Mouse (Mus musculus) layer of hippocampus, adult 8-10 months (tissue): Measurements from ENCODE around the gene Ubash3b. TPM values are rescaled to one million over a fixed set of nuclear protein-coding genes. Genes with fewer than 3 reads are reported as not detected.

Source experiments
- DNase-seq, 2 experiments: peaks; one replicate each; pipeline ENCODE4 v3.0.0; 2022; ENCODE audit warnings: low spot score in 2 of 2
- total RNA-seq, 4 experiments: library from RNA; stranded (reverse); gene quantifications; 2 replicates each; pipeline ENCODE4 v1.2.4; 2022

Ubash3b gene
- total RNA-seq, 4 experiments from 2014 or later: 26.1 to 30.8 (median 29.7) TPM

DNA sequence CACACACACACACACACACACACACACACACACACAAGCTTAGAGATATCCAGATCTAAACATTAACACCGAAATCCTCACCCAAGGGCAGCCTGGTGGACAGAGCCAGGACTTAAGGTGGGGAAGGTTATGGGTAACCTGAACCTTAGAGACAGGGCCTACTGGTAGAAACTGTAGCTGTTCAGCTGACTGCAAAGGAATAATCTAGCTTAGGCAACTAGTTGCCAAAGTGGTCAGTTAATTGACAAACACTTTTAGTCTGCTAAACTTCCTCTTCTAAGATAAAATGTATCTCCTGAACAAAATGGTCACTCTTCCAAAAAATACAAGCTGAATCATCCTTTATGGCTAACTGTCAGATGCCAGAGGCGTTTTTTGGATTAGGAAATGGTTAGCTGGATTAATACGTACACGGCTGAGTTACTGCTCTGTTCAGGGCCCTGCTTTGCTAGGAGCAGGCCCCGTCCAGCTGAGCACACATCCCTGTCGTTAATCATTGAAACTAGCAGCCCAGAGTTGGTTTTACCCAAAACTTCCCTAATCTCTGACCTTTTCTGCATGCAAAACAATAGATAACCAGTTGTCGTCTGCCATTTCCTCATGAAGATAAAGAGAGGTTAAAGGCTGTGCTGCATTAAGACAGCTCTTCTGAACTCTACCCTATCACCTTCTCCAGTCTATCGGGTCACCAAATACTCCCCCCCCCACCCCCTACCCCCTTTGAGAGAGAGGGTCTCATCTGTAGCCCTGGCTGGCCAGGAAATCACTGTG lies 102.5 kb downstream of the Ubash3b start:
- no peak for DNase-seq

DNA sequence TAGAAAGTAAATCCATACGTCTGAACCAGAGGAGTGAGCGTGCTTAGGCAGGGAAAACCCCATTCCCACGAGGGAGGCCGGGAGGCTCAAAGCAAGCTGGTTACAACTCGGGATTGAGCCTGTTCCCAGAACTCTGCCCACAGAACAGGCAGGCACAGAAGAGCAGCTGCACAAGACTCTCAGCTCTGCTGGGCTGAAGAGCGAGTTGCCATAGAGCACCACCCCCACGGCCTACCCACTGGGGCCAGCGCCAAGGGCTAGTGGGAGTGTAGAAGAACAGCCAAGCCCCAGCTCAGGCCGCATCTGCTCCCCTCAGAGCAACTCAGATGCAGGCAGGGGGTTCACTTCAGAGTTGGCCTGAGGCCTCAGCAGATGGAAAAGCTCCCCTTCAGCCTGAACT lies 107.3 kb downstream of the Ubash3b start:
- peak; percentile 92 for DNase-seq

DNA sequence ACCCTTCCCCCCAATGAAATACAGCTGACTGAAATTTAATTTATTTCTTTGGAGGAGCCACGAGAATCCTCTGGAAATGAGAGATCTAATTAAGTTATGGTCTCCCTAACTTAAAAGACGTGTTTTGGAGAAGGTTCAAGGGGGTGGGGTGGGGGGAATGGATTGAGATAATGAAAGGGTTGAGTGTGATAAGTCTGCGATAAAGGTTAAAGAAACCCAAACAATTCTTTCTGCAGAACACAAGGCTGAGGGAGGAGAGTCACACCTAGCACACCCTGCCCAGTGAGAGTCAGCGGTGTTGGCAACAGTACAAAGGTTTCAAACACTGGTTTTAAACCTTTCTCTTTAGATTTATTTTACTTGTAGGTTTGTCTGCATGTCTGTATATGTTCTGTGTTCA lies 108.0 kb downstream of the Ubash3b start:
- no peak for DNase-seq

DNA sequence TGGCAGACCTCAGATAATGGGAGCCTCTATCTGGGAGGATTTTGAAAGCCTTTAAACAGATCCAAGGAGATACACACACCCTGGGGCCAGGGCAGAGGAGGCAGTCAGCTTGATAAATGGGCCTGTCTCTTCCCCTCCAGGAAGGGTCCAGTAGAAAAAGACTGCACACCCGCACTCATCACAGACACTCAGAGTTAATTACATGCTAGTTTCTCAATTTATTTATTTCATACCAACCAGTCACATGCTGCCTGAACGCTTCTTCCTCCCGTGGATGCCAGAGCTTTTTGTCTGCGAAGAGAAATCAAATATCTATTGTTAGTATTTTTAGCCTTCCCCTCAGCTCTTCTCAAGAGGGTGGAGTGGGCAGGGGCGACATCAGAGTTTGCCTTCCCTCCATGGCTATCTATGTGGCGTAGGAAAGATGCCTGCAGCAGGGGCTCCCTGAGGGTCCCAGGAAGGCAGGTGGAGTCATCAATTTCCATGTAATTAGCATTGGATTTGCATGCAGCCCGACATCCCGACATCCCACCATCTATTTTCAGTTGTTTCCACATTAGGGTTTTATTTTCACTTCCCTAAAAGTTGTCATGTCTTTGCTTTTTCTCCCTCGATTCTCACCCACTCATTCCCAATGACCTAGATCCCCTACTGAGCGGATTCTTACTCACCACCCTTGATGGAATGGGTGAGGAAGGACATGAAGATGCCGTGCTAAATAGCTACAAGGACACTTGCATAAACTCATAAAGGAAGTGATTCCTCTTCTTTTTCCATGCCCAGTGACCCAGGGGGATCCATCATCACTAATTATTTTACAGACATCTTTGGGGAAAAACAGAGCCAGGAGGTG lies 110.2 kb downstream of the Ubash3b start:
- peak in 1 of 2 experiments; percentile 20 for DNase-seq

DNA sequence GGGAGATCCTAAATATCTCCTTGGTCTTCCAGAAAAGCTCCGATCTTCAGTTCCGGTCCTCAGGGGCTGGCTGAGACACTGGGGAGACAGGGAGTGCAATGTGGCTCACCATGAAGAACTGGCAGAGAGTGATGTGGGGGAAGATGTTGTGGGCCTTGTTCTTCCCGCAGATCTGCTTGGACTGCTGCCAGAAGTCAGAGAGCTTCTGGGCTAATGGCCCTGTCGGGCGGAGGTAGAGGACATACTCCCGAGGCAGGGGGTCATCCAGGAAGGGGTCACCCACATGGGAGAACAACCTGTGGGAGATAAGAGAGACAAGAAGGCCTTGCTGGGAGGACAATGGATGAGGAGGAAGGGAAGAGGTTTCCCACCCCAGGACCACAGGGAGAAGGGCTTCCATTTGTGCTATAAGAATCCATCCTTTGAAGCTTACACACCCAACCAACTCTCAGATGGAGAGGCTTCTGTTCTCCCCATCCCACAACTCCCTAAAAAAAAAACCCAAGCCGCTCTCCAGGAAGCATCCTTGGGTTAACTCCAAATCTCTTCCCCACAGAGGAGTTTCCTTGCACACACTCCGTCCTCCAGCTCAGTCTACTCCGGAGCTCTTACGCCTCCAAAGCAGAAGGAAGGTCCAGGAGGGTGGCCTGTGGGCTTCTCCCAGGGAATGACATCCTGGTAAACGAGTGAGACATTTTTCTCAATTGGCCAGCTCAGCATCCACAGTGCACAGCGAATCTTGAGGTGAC lies 111.0 kb downstream of the Ubash3b start:
- DNase-seq: no peak

DNA sequence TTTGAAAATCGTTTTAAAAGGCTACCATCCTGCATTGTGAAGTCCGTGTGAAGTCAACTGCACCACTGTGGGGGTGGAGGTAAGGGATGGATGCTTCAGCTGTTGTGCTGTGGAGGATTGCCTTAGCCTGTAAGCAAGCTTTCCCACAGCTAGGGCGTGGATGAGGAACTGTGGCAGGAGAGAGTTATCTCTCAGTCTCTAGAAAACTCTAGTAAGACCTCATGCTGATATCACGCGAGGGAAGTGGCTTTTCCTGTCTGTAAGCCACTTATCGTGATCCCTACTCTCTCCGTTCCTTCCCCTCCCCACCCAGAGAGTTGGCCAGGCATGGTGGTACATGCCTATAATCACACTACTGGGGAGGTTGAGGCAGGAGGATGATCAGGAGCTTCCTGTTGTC lies 112.2 kb downstream of the Ubash3b start:
- no peak for DNase-seq

DNA sequence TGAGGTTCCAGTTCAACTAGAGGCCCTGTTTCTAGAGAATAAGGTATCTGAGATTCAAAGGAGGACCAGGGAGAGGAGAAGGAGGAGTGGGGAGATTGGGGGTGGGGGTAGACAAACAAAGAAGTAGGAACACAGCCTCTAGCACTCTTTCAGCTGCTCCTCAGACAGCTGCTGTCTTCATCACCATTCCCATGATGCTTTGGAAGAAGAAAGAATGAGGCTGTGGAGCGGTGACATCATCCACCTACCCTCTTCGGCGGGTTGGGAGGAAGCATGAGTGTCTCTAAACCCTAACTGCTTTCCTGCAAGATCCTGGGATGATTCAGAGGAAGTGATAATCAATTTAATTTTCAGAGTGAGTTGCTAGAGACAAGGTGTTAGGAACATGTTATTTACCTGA lies 112.7 kb downstream of the Ubash3b start:
- no peak for DNase-seq

DNA sequence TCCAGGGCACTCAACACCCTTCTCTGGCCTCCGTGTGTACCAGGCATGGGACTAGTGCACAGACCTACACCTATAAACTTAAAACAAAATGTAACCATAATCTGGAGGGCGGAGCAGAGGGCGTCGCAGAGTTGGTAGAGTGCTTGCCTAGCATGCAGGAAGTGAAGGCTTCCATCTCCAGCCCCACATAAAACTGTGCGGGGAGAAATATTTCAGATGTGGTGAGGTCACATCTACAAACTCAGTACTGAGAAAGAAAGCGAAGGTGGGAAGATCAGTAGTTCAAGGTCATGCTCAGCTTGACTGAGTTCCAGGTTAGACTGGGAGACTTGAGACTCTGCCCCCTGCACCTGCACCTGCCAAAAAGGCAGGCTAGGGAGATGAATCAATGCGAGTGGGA lies 113.3 kb downstream of the Ubash3b start:
- DNase-seq: no peak

DNA sequence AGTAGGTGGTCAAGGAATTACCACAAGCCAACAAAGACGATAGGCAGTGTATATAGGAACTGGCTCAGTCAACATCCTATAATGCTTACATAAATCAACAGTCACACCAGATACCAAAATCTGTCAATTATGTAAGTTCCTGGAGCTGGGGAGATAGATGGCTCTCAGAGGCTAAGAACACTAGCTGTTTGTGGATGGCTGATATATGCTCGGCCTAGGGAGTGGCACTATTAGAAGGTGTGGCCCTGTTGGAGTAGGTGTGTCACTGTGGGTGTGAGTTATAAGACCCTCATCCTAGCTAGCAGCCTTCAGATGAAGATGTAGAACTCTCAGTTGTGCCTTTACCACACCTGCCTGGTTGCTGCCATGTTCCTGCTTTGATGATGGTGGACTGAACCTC lies 113.8 kb downstream of the Ubash3b start:
- DNase-seq: no peak

DNA sequence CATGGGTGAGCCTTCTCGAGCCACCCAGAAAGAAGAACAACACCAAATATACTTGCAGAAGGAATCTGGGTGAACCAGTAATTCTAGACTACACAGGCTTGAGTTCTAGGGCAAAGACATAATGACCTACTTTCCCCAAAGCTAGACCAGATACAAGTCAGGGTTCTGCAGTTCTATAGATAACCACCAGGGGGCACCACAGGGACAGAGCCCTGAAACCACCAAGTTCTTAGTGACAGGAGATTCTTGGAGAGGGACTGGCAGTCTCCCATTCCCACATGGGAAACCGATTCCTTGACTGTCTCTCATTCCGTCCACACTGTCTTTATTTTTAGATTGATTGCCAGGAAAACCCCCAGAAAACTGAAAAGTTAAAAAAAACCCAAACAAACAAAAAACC lies 116.9 kb downstream of the Ubash3b start:
- peak; percentile 80 to 93 for DNase-seq

DNA sequence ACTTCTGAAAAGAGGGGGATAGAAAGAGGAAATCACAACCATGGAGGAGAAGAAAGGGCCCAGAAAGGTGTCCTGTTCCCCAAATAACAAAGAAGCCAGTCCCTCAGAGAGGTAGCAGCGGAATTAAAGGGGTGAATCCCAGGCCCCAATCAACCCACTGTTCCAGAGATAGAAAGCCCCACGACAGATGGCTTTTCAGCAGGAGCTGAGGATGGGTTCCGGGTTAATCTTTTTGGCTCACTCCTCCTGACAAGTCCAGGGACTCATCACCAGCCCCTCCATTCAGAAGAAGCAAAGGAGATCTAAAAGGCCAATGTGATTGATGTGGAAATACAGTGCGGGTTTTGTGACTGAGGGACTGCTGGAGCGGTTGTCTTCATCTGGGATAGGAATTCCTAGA lies 117.9 kb downstream of the Ubash3b start:
- DNase-seq: no peak

DNA sequence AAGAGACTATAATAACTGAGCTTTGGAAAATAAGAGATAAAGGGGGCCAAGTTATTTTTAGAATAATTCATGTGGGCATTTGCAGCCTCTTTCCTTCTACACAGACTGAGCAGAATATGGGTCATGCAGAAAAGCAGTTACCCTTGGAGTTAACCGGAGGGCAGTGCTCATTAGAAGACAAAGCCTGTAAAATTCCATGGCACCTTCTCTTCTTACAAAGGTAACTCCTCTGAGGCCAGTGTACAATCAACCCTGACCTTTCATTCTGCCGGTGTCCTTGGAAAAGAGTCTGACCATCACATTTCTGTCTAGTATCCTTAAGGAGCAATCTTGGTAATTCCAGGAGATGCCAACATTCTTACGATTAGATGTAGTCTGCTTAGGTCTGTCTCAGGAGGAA lies 120.1 kb downstream of the Ubash3b start:
- no peak for DNase-seq

DNA sequence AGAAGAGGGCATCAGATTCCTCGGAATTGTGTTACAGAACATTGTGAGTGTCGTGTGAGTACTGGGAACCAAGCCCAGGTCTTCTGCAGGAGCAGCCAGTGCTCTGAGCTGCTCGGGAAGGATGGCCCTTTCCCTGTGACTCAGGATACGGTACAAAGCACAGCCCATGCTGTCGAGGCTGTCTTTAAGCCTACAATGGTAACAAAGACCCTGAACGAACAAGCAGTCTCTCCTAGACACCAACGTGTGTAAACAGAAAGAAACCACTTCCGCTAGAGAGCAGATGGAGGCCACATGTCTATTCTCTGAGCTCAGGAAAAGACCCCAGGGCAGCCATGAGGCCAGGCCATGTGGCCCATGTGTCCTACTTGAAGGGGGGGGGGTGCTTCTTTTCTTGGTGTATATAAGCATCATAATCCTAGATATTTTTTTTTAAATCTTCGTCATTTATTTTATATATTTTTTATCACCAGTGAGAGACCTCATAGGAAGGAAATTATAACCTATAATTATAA lies 123.3 kb downstream of the Ubash3b start:
- no peak for DNase-seq

DNA sequence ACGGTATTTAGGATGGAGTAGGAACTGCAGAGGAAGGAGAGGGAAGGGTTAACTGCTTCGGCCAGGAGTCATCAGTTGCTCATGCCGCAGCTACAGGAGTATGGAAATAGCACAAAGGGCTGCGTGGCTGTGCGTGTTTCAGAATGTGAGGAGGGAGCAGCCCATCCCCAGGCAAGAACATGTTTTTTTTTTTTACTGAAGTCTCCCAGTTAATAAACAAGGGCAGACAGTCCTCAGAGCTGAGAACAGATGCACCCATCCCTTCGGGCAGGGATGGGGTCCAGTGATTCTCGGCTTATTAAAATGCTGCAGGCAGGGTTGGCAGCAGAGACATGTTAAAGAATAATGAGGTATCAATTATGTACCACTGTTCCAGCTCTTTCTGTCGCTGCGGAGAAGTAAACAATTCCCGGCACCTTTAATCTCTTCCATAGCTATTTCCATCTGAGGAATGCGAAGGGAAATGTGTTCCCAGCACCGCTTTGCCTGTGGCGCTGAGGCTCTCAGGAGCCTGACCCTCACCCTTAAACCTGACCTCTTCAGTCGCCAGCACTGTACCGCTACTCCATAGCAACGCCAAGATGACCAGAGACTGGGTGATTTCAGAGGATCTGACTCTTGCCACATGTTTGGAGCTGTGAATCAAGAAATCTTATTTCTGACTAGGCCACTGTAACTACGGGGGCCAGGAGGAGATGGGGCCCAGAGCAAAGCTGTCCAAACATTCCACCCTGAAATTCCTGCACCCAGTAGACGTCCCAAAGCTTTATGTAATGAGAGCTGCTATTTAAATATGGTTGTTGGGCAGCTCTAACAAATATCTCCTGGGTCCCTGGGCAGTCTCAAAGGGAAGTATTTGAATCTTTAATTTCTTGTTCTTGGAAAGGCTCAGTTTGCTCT lies 129.7 kb downstream of the Ubash3b start:
- no peak for DNase-seq

DNA sequence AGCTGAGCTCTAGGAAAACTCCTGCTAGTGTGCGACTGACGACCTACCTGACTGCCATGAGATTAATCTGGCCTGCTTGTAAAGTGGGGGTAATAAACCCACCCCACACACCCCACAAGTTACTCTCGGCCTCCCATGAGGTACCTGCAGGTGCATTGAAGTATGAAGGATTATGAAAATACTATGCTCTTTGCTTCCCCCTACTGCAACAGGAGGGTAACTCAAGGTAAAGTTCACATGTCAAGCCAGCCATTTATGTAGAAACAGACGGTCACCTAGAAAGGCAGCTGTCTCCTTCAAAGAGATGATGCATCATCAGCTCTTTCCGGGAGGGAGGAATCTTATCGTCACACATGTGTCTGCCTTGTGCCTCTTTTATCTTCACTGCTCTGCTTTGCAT lies 131.7 kb downstream of the Ubash3b start:
- no peak for DNase-seq

DNA sequence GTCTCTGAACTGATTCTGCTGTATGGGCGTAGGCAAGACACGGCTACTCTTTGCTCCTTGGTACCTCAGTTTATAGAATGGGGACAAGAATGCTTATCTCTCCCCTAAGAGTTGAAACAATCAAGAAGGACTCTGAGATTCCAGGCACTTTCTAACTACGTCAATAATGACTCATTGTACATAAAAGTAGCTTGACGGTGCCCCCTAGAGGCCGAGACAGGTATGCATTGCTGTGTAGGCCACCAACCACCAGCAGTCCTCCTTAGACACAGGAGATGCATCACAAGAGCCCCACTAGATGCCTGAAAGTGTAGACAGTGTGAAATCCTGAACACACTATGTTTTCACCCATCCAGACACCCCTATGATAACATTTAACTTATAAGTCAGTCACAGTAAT lies 133.0 kb downstream of the Ubash3b start:
- DNase-seq: peak; percentile 37 to 66

DNA sequence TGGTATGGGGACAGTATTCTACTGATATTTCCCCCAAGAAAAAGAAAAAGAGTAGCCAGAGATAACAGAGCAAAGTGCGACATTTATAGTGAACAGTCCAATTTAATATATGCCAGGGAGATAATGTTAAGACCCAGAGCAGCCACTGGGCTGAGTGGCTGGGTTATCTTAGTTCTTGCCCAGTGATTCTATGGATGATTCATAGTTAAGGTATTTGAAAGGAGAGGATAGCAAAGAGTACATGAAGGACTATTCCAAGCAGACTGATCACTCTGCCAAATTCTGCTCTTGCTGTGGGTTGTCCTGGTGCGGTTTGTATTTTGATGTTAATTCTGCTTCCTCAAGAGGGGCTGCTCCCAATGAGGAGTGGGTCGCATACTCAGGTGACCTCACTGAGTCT lies 139.8 kb downstream of the Ubash3b start:
- DNase-seq: no peak

DNA sequence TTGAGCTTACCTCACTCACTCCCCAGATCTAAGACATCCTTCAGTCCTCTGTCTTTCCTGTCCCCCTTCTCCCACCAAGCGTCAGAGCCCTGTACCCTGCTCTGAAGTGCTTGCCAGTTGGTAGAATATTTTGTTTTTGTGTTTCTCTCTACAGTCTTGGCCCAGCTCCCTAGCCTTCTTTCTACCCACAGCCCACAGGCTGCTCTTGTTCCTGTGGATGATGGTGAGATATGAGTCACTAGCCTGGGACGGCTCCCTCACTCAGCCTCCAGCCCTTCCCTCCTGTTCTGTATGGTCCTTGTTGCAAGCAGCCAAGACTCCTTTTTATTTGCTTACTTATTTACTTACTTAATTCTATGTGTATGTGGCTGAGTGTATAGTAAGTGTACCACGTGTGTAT lies 141.0 kb downstream of the Ubash3b start:
- peak; percentile 59 to 62 for DNase-seq

DNA sequence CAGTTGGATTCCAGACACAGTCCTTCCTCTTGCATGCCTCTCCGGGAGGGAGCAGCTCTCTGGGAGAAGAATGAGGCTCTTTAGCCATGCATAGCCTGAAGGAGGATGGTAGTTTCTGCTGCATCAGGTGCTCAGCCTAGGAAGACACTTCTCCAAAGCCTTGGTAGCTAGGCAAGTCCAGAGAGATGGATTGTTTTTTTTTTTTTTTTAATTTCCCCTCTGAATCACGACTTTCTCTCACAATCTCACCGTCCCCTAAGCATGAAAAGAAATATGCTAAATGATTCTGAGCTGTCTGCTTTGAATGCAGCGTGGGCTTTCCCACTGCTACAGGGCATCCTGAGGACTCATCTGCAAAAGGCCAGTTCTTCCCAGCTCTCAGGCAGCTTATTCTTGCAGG lies 147.0 kb downstream of the Ubash3b start:
- DNase-seq: no peak

DNA sequence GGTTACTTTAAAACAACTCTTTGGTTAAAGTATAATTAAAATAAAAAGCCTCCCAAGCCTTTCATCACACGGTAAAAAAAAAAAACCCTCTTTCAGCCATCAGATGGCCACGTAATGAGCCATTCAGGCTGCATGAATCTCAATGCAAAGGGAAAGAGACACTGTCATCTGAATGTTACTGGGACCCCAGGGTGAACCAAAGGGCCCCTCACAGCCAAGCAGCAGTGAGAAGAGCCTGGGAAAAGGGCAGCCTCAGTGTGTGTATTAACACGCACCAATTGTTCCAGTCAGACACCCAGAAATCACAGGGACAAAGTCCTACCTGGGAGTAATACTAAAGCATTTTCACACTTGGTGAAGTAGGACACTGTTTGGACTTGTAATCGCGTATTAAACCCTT lies 149.0 kb downstream of the Ubash3b start:
- DNase-seq: no peak
